Mouse (Mus musculus) lung, postnatal 0 days (tissue): ENCODE measurements around the gene Med13l.

Experiments used
- CTCF ChIP-seq: IDR thresholded peaks from 2 replicates; pipeline ENCODE4 v1.5.1; 2016; ENCODE audit warnings: antibody characterized with exemption, mild to moderate bottlenecking
- EP300 ChIP-seq: IDR thresholded peaks from 2 replicates; pipeline ENCODE4 v1.6.1; 2016; ENCODE audit warnings: antibody characterized with exemption, mild to moderate bottlenecking, control low read depth

GRCm38 (mm10) chr5:118707501-118707900 is 147.0 kb downstream of the Med13l start:
- TF ChIP-seq CTCF: no peak
- no peak for TF ChIP-seq EP300
